Mouse (Mus musculus): Measurements from ENCODE around the gene Klhdc3. TPM values are rescaled to one million over a fixed set of nuclear protein-coding genes. Genes with fewer than 3 reads are reported as not detected.
A peak's percentile ranks its signal among the peaks of the same experiment; 100 is the strongest.

The Klhdc3 gene
- total and polyA plus RNA-seq, 2 experiments from 2014 or later, result 91.5 to 179 TPM

- Histone ChIP-seq H3K9me3 (ENCODE audit: low read length) (no peaks in the 10 kb centered on the region), H3K27ac (peak within 1 kb of the TSS; percentile 87), H3K4me2 (ENCODE audit: low read depth, low read length) (peak within 1 kb of the TSS; percentile 79), H3K9ac (replicated peaks; ENCODE audit: low read length) (peak within 1 kb of the TSS; percentile 90), H3K4me3 (ENCODE audit: low read length) (peak within 1 kb of the TSS; percentile 96), H3K36me3 (ENCODE audit: insufficient read depth, low read length) (peaks cover 8% of the 10 kb centered on the region; the same call in 1 of the 2 replicates), H3K27me3 (ENCODE audit: insufficient read depth, low read length) (no peaks in the 10 kb centered on the region), H3K4me1 (ENCODE audit: insufficient read depth, low read length) (peaks cover 16% of the 10 kb centered on the region)
- under 1% methylated on average over 79 of the region's 90 CpGs for WGBS
- DNase-seq (ENCODE audit: low spot score), result peak; percentile 94
- TF ChIP-seq CTCF (IDR thresholded peaks at IDR 0.05; ENCODE audit: low read depth), result no peak
- peak; percentile 83 for ATAC-seq
These were observed 51.7 kb downstream of the Klhdc3 start, which contains the start of gene Ptk7 for GRCm38 (mm10) chr17:46628791-46629684. Gene Ptk7, minus strand, starts transcription at chr17:46629504.

DNA sequence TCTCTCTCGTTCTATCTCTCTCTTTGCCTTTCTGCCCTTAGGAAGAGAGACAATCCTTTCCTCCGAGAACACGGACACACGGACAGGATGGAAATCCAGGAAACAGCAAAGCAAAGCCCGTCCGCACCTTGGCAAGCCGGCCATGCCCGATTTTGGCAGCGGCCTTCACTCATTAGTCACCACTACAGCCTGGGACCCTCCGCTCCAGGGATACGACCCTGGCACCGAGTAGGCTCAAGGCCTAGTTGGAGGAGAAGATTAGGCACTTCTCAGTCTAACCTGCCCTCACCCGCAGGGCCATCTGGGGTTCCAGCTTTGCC is 52.3 kb downstream of the Klhdc3 start:
- no peaks in the 10 kb centered on the region for H3K9me3 ChIP-seq (ENCODE audit: low read length)
- peaks cover 16% of the 10 kb centered on the region for H3K4me1 ChIP-seq (ENCODE audit: insufficient read depth, low read length)
- ATAC-seq (peak; percentile 33), DNase-seq (ENCODE audit: low spot score) (peak; percentile 53)
- TF ChIP-seq CTCF (IDR thresholded peaks at IDR 0.05; ENCODE audit: low read depth), result no peak
- no peaks in the 10 kb centered on the region for H3K27me3 ChIP-seq (ENCODE audit: insufficient read depth, low read length)
- peaks cover 3% of the 10 kb centered on the region; the same call in 1 of the 2 replicates for H3K36me3 ChIP-seq (ENCODE audit: insufficient read depth, low read length)
- H3K4me3 ChIP-seq (ENCODE audit: low read length), result peak overlapping the region; percentile 96
- H3K9ac ChIP-seq (replicated peaks; ENCODE audit: low read length), result peak overlapping the region; percentile 90
- WGBS, result 0% methylated on average over 13 of the region's 13 CpGs
- peak overlapping the region; percentile 79 for H3K4me2 ChIP-seq (ENCODE audit: low read depth, low read length)
- H3K27ac ChIP-seq, result peak overlapping the region; percentile 87

DNA sequence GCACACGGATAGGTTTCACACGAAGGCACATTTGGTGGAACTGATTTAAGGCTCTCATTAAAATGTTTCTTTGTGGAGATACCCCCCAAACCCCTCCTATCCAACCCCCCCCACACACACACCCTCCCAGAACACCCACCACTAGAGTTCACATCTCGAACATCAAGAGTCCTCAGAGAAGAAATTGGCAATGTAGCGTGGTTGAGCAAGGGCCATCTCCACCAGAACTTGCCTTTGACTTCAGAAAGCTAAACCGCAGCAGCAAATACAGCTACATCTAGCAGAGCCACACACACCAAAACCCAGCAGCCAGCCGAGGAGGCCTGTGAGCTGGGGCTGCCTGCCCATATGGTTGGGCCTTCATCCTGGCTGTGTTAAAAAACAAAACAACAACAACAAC is 53.3 kb downstream of the Klhdc3 start:
- Histone ChIP-seq H3K4me2 (ENCODE audit: low read depth, low read length) (peak overlapping the region; percentile 79), H3K36me3 (ENCODE audit: insufficient read depth, low read length) (peaks cover 3% of the 10 kb centered on the region; the same call in 1 of the 2 replicates), H3K4me1 (ENCODE audit: insufficient read depth, low read length) (peaks cover 16% of the 10 kb centered on the region), H3K4me3 (ENCODE audit: low read length) (peak overlapping the region; percentile 96; the same call in 1 of the 2 replicates), H3K27me3 (ENCODE audit: insufficient read depth, low read length) (no peaks in the 10 kb centered on the region), H3K9ac (replicated peaks; ENCODE audit: low read length) (no peak overlapping the region; the same call in 1 of the 2 replicates), H3K9me3 (ENCODE audit: low read length) (no peaks in the 10 kb centered on the region), H3K27ac (no peak overlapping the region)
- DNase-seq (ENCODE audit: low spot score) (no peak), ATAC-seq (no peak)
- TF ChIP-seq CTCF (IDR thresholded peaks at IDR 0.05; ENCODE audit: low read depth), result no peak
- 58% methylated on average over 6 of the region's 6 CpGs for WGBS

- Histone ChIP-seq H3K9me3 (ENCODE audit: low read length) (no peaks in the 10 kb centered on the region), H3K9ac (replicated peaks; ENCODE audit: low read length) (0 out of 2 replicates have a peak overlapping the region, but pooled peaks have one; percentile 24), H3K27ac (peak overlapping the region; percentile 20; the same call in 1 of the 2 replicates), H3K27me3 (ENCODE audit: insufficient read depth, low read length) (no peaks in the 10 kb centered on the region), H3K4me2 (ENCODE audit: low read depth, low read length) (peak overlapping the region; percentile 30), H3K4me3 (ENCODE audit: low read length) (no peak overlapping the region), H3K4me1 (ENCODE audit: insufficient read depth, low read length) (peaks cover 22% of the 10 kb centered on the region), H3K36me3 (ENCODE audit: insufficient read depth, low read length) (no peaks in the 10 kb centered on the region)
- ATAC-seq, result no peak
- DNase-seq (ENCODE audit: low spot score), result no peak
- TF ChIP-seq CTCF (IDR thresholded peaks at IDR 0.05; ENCODE audit: low read depth), result no peak
- WGBS, result 60% methylated on average over 12 of the region's 12 CpGs
These were observed 56.1 kb downstream of the Klhdc3 start for GRCm38 (mm10) chr17:46624598-46624997.

Other genes starting within 250 kb of the Klhdc3 start
- gene Slc22a7, start 242.5 kb downstream of the Klhdc3 start, total RNA-seq (2014; rRNA removed), result not detected in 2 replicates
- gene Slc22a7, start 242.5 kb downstream of the Klhdc3 start, polyA plus RNA-seq (2015; fragmentation: Nextera tagmentation; extraction: Ambion mirVana), result 0.13 TPM in 1 of 2 replicates, not detected in the other
- gene Ttbk1, start 193.2 kb downstream of the Klhdc3 start, total RNA-seq (2014; rRNA removed), result 46.5 and 53.4 TPM in 2 replicates
- gene Ttbk1, start 193.2 kb downstream of the Klhdc3 start, polyA plus RNA-seq (2015; fragmentation: Nextera tagmentation; extraction: Ambion mirVana), result 6.3 and 6.5 TPM in 2 replicates
- 8.9 and 9.9 TPM in 2 replicates for gene Dnph1, start 184.2 kb downstream of the Klhdc3 start, total RNA-seq (2014; rRNA removed)
- gene Dnph1, start 184.2 kb downstream of the Klhdc3 start, polyA plus RNA-seq (2015; fragmentation: Nextera tagmentation; extraction: Ambion mirVana), result 19.2 and 23.4 TPM in 2 replicates
- gene Cul9, start 134.5 kb downstream of the Klhdc3 start, total RNA-seq (2014; rRNA removed), result 55.3 and 58.2 TPM in 2 replicates
- gene Cul9, start 134.5 kb downstream of the Klhdc3 start, polyA plus RNA-seq (2015; fragmentation: Nextera tagmentation; extraction: Ambion mirVana), result 12.2 and 14.4 TPM in 2 replicates
- gene Srf, start 124.7 kb downstream of the Klhdc3 start, total RNA-seq (2014; rRNA removed), result 67.0 and 67.3 TPM in 2 replicates
- gene Srf, start 124.7 kb downstream of the Klhdc3 start, polyA plus RNA-seq (2015; fragmentation: Nextera tagmentation; extraction: Ambion mirVana), result 3.0 and 3.8 TPM in 2 replicates
- 77.6 and 79.3 TPM in 2 replicates for gene Ptk7, start 51.4 kb downstream of the Klhdc3 start, total RNA-seq (2014; rRNA removed)
- gene Ptk7, start 51.4 kb downstream of the Klhdc3 start, polyA plus RNA-seq (2015; fragmentation: Nextera tagmentation; extraction: Ambion mirVana), result 24.5 and 25.1 TPM in 2 replicates
- 25.1 and 32.1 TPM in 2 replicates for gene Klc4, start 34.9 kb downstream of the Klhdc3 start, total RNA-seq (2014; rRNA removed)
- 23.0 and 24.0 TPM in 2 replicates for gene Klc4, start 34.9 kb downstream of the Klhdc3 start, polyA plus RNA-seq (2015; fragmentation: Nextera tagmentation; extraction: Ambion mirVana)
- gene Mrpl2, start 34.7 kb downstream of the Klhdc3 start, total RNA-seq (2014; rRNA removed), result 55.4 and 67.2 TPM in 2 replicates
- 90.2 and 95.5 TPM in 2 replicates for gene Mrpl2, start 34.7 kb downstream of the Klhdc3 start, polyA plus RNA-seq (2015; fragmentation: Nextera tagmentation; extraction: Ambion mirVana)
- 92.2 and 108 TPM in 2 replicates for gene Cul7, start 30.6 kb downstream of the Klhdc3 start, total RNA-seq (2014; rRNA removed)
- 24.9 and 26.8 TPM in 2 replicates for gene Cul7, start 30.6 kb downstream of the Klhdc3 start, polyA plus RNA-seq (2015; fragmentation: Nextera tagmentation; extraction: Ambion mirVana)
- 26.6 and 32.7 TPM in 2 replicates for gene Rrp36, start 6.6 kb downstream of the Klhdc3 start, total RNA-seq (2014; rRNA removed)
- gene Rrp36, start 6.6 kb downstream of the Klhdc3 start, polyA plus RNA-seq (2015; fragmentation: Nextera tagmentation; extraction: Ambion mirVana), result 56.5 and 59.1 TPM in 2 replicates
- 135 and 146 TPM in 2 replicates for gene Mea1, start 2.1 kb downstream of the Klhdc3 start, total RNA-seq (2014; rRNA removed)
- gene Mea1, start 2.1 kb downstream of the Klhdc3 start, polyA plus RNA-seq (2015; fragmentation: Nextera tagmentation; extraction: Ambion mirVana), result 312 and 325 TPM in 2 replicates
- gene Ppp2r5d, start 24.2 kb upstream of the Klhdc3 start, total RNA-seq (2014; rRNA removed), result 103 and 129 TPM in 2 replicates
- gene Ppp2r5d, start 24.2 kb upstream of the Klhdc3 start, polyA plus RNA-seq (2015; fragmentation: Nextera tagmentation; extraction: Ambion mirVana), result 79.4 and 89.6 TPM in 2 replicates
- 41.7 and 51.5 TPM in 2 replicates for gene Pex6, start 30.5 kb upstream of the Klhdc3 start, total RNA-seq (2014; rRNA removed)
- gene Pex6, start 30.5 kb upstream of the Klhdc3 start, polyA plus RNA-seq (2015; fragmentation: Nextera tagmentation; extraction: Ambion mirVana), result 18.1 and 18.8 TPM in 2 replicates
- gene Gnmt, start 48.3 kb upstream of the Klhdc3 start, total RNA-seq (2014; rRNA removed), result 0.25 and 1.2 TPM in 2 replicates
- 5.6 and 6.4 TPM in 2 replicates for gene Gnmt, start 48.3 kb upstream of the Klhdc3 start, polyA plus RNA-seq (2015; fragmentation: Nextera tagmentation; extraction: Ambion mirVana)
- 79.1 and 88.9 TPM in 2 replicates for gene Cnpy3, start 71.3 kb upstream of the Klhdc3 start, total RNA-seq (2014; rRNA removed)
- gene Cnpy3, start 71.3 kb upstream of the Klhdc3 start, polyA plus RNA-seq (2015; fragmentation: Nextera tagmentation; extraction: Ambion mirVana), result 70.9 and 72.4 TPM in 2 replicates
- gene Ptcra, start 82.8 kb upstream of the Klhdc3 start, total RNA-seq (2014; rRNA removed), result not detected in 2 replicates
- 0.11 and 0.42 TPM in 2 replicates for gene Ptcra, start 82.8 kb upstream of the Klhdc3 start, polyA plus RNA-seq (2015; fragmentation: Nextera tagmentation; extraction: Ambion mirVana)
- 44.9 and 46.4 TPM in 2 replicates for gene 2310039H08Rik, start 91.7 kb upstream of the Klhdc3 start, total RNA-seq (2014; rRNA removed)
- gene 2310039H08Rik, start 91.7 kb upstream of the Klhdc3 start, polyA plus RNA-seq (2015; fragmentation: Nextera tagmentation; extraction: Ambion mirVana), result 64.7 TPM in 2 replicates
- 39.4 and 39.8 TPM in 2 replicates for gene Rpl7l1, start 101.8 kb upstream of the Klhdc3 start, total RNA-seq (2014; rRNA removed)
- 72.1 and 80.0 TPM in 2 replicates for gene Rpl7l1, start 101.8 kb upstream of the Klhdc3 start, polyA plus RNA-seq (2015; fragmentation: Nextera tagmentation; extraction: Ambion mirVana)
- gene Bicral, start 177.6 kb upstream of the Klhdc3 start, total RNA-seq (2014; rRNA removed), result 22.9 and 23.1 TPM in 2 replicates
- gene Bicral, start 177.6 kb upstream of the Klhdc3 start, polyA plus RNA-seq (2015; fragmentation: Nextera tagmentation; extraction: Ambion mirVana), result 5.1 and 5.2 TPM in 2 replicates
- 41.8 and 61.5 TPM in 2 replicates for gene Tbcc, start 209.8 kb upstream of the Klhdc3 start, total RNA-seq (2014; rRNA removed)
- gene Tbcc, start 209.8 kb upstream of the Klhdc3 start, polyA plus RNA-seq (2015; fragmentation: Nextera tagmentation; extraction: Ambion mirVana), result 50.7 and 54.5 TPM in 2 replicates
- gene Prph2, start 229.5 kb upstream of the Klhdc3 start, total RNA-seq (2014; rRNA removed), result not detected in 2 replicates
- 0.05 TPM in 1 of 2 replicates, not detected in the other for gene Prph2, start 229.5 kb upstream of the Klhdc3 start, polyA plus RNA-seq (2015; fragmentation: Nextera tagmentation; extraction: Ambion mirVana)